Mouse (Mus musculus) adrenal gland, postnatal 14 days (tissue): Measurements from ENCODE around the gene Helq. TPM values are rescaled to one million over a fixed set of nuclear protein-coding genes. Genes with fewer than 3 reads are reported as not detected.

ENCODE experiments used
- total RNA-seq: library from RNA; stranded (reverse); gene quantifications from 2 replicates; pipeline ENCODE4 v1.2.3, GENCODE M21; 2021

Gene Helq
- total RNA-seq, 1 experiment from 2014 or later = 6.6 TPM

Other genes starting within 250 kb of the Helq start
- 9.2 and 10.8 TPM in 2 replicates for gene Plac8, start 226.4 kb downstream of the Helq start, total RNA-seq
- 59.7 and 60.6 TPM in 2 replicates for gene Coq2, start 123.5 kb downstream of the Helq start, total RNA-seq
- gene Hpse, start 78.9 kb downstream of the Helq start, total RNA-seq = 1.3 and 2.8 TPM in 2 replicates
- gene Mrps18c, start within 50 bp of the Helq start, total RNA-seq = 91.8 and 110 TPM in 2 replicates
- 10.2 and 16.0 TPM in 2 replicates for gene Abraxas1, start 22.4 kb upstream of the Helq start, total RNA-seq
- 5.1 and 7.7 TPM in 2 replicates for gene Gpat3, start 47.1 kb upstream of the Helq start, total RNA-seq